Mouse (Mus musculus): ENCODE results near the gene Olfr747. TPM values are rescaled to one million over a fixed set of nuclear protein-coding genes. Genes with fewer than 3 reads are reported as not detected.
"Not testable (repeated sequence)": the region's sequence is repeated elsewhere in the genome, so short reads cannot be mapped to it uniquely, and the experiment has no call there.

The Olfr747 gene
- total RNA-seq (2022), result not detected

- DNase-seq (ENCODE audit: low spot score in 2 of 2), result no peak
Observed at GRCm38 (mm10) chr14:50693106-50693505, at the start of gene Olfr747. Gene Olfr747, minus strand, starts transcription at chr14:50693206.

DNA sequence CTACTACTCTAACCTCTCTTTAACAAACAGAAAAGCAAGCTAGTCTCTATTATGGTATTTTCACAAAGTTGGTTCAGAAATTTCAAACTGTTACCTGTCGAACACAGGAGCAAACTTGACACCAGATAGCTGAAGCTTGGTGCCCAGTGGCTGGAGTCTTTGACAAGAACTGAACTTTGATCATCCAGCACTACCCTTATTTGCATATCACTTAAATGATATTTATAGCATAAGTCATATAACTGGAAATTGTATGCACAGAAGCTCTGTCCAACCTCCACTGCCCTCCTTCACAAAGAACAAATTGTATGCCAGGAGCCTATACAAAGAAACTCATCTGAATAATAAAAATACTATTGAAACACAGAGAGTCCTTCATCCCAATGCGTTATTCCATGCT lies 48.6 kb upstream of the Olfr747 start:
- DNase-seq (ENCODE audit: low spot score in 2 of 2), result no peak

DNA sequence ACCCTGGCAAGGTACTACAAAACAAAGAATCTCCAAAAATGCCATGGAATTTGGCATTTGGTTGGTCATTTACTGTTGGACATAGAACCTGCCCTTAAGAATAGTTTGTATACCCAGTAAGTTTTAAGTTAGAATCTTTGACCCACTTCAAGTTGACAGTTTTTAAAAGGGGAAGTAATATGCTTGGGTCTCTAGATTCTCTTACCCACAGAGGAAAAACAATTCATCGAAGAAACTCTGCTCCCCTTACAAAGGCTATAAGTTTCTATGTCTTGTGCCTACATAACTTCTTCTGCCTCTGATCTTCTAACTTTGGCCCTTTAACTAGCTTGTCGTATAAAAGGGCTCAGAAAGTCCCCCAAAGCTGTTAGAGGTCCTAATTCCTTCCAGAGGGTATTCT lies 47.3 kb upstream of the Olfr747 start:
- no peak for DNase-seq (ENCODE audit: low spot score in 2 of 2)

GRCm38 (mm10) chr14:50722371-50722770 lies 29.4 kb upstream of the Olfr747 start:
- not testable (repeated sequence) for DNase-seq (ENCODE audit: low spot score in 2 of 2)

- not testable (repeated sequence) for DNase-seq (ENCODE audit: low spot score in 2 of 2)
Observed at GRCm38 (mm10) chr14:50719875-50720274, 26.9 kb upstream of the Olfr747 start.

- DNase-seq (ENCODE audit: low spot score in 2 of 2), result no peak
Observed at GRCm38 (mm10) chr14:50707073-50707472, 14.1 kb upstream of the Olfr747 start, which contains the start of gene Olfr748. Gene Olfr748, plus strand, starts transcription at chr14:50707373.

DNA sequence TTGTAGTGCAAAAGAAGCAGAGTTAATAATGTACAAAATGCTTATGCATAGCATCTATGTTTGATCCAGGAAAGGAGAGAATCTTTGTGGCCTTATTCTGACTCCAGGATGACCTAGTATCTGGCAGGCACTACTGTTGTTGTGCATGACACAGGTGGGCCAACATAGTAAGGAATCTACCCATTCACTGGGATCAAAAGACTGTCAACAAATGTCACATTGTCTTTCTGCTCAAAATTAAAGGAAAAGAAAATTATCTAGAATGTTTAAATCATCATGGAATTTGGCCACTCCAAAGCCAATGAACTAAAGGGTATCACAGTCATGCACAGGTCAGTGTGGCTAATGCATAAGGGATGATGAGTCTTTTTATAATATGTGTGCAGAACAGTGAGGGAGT lies 46.2 kb downstream of the Olfr747 start, which contains the start of gene Olfr746:
TSS of gene Olfr746 (plus strand) at position 301 of the 400 bp plus-strand sequence.
- no peak for DNase-seq (ENCODE audit: low spot score in 2 of 2)

GRCm38 (mm10) chr14:50639088-50639487 lies 53.9 kb downstream of the Olfr747 start, which contains the start of gene Olfr745:
Gene Olfr745, plus strand, starts transcription at chr14:50639388.
- DNase-seq (ENCODE audit: low spot score in 2 of 2), result no peak

Other genes with a start within 250 kb of the Olfr747 start
- not detected for gene Olfr740, start 247.7 kb downstream of the Olfr747 start, total RNA-seq (2022)
- not detected for gene Olfr741, start 220.5 kb downstream of the Olfr747 start, total RNA-seq (2022)
- gene Olfr742, start 189.6 kb downstream of the Olfr747 start, total RNA-seq (2022), result not detected
- not detected for gene Olfr743, start 171.4 kb downstream of the Olfr747 start, total RNA-seq (2022)
- not detected for gene Olfr744, start 78.3 kb downstream of the Olfr747 start, total RNA-seq (2022)
- not detected for gene Olfr745, start 53.8 kb downstream of the Olfr747 start, total RNA-seq (2022)
- not detected for gene Olfr746, start 46.1 kb downstream of the Olfr747 start, total RNA-seq (2022)
- not detected for gene Olfr748, start 14.2 kb upstream of the Olfr747 start, total RNA-seq (2022)
- gene Olfr749, start 51.9 kb upstream of the Olfr747 start, total RNA-seq (2022), result not detected
- gene Ttc5, start 92.3 kb upstream of the Olfr747 start, total RNA-seq (2022), result 10 to 100 TPM; 49.2 to 55.3 (median 52.1) TPM
- under 1 TPM in 2 of 4 experiments, not detected in 2; 0.24 to 0.32 TPM for gene Ccnb1ip1, start 114.5 kb upstream of the Olfr747 start, total RNA-seq (2022)
- 10 to 100 TPM; 20.9 to 28.0 (median 25.9) TPM for gene Parp2, start 114.6 kb upstream of the Olfr747 start, total RNA-seq (2022)
- 1 to 10 TPM; 4.4 to 7.1 (median 5.7) TPM for gene Tep1, start 177.4 kb upstream of the Olfr747 start, total RNA-seq (2022)
- 1 to 10 TPM; 5.5 to 8.3 (median 6.6) TPM for gene Klhl33, start 204.3 kb upstream of the Olfr747 start, total RNA-seq (2022)
- 10 to 100 TPM; 30.1 to 36.2 (median 33.2) TPM for gene Osgep, start 231.7 kb upstream of the Olfr747 start, total RNA-seq (2022)
- 10 to 100 TPM; 55.5 to 64.8 (median 60.2) TPM for gene Apex1, start 231.8 kb upstream of the Olfr747 start, total RNA-seq (2022)
- 100 to 1,000 TPM in 3 of 4 experiments, 10 to 100 TPM in 1; 92.6 to 121 (median 109) TPM for gene Pip4p1, start 237.7 kb upstream of the Olfr747 start, total RNA-seq (2022)
- 10 to 100 TPM; 10.4 to 17.7 (median 16.6) TPM for gene Pnp, start 237.9 kb upstream of the Olfr747 start, total RNA-seq (2022)